Mouse (Mus musculus): ENCODE results near the gene Zfp354b.

GRCm38 (mm10) chr11:50878641-50879040, 52.8 kb downstream of the Zfp354b start:
- TF ChIP-seq POLR2A (IDR thresholded peaks at IDR 0.05; ENCODE audit: control insufficient read depth, extremely low read depth, insufficient read depth, low read length, poor library complexity) (no peak), CTCF (IDR thresholded peaks at IDR 0.05; ENCODE audit: borderline replicate concordance, control insufficient read depth, extremely low read depth, insufficient read depth, low read length, poor library complexity) (no peak)

Data from thymus, adult 2 months (tissue).